Mouse (Mus musculus) kidney, adult 18-20 months (tissue): Measurements from ENCODE around the gene Cdk17.
A peak's percentile ranks its signal among the peaks of the same experiment; 100 is the strongest.

ENCODE experiments used
- DNase-seq: peaks from one replicate; pipeline ENCODE4 v3.0.0; 2021

Gene Cdk17

GRCm38 (mm10) chr10:93171182-93171855 lies 10.6 kb downstream of the Cdk17 start:
- DNase-seq: no peak

DNA sequence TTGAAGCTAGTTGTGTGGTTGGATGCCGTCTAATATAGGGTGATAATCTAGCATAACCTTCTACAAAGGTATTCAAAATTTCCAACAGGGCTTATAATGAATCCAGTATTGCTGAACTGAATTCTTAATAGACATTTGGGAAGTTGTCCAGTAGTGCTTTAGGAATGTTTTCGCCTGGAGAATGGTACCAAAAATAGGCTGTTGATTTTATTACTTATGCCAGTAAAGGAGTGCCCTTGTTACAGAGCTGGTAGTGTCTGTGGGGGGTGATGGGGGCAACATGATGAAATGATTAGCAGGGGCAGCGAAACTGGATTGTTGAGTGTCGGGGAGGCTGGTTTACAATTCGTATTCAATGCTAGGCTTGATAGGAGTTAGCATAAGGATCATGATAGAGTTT lies 16.8 kb downstream of the Cdk17 start:
- no peak for DNase-seq

DNA sequence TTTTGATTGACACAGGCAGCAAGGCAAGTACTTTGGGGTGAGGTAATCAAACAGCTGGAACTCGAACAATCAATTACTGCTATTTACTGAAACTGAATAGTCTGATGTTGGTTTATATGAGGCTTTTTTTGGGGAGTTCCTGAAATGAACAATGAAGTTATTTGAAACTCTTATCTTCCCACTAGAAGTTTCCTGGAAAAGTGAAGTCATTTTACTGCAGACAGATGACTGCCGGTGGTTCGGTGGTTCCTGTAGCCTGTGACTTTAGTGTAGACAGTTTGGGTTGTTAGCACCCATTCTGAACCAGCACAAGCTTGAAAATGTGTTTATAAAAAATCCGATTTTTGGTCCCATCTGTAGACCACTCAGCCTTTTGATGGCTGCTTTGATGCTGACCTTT lies 17.2 kb downstream of the Cdk17 start:
- DNase-seq: no peak

DNA sequence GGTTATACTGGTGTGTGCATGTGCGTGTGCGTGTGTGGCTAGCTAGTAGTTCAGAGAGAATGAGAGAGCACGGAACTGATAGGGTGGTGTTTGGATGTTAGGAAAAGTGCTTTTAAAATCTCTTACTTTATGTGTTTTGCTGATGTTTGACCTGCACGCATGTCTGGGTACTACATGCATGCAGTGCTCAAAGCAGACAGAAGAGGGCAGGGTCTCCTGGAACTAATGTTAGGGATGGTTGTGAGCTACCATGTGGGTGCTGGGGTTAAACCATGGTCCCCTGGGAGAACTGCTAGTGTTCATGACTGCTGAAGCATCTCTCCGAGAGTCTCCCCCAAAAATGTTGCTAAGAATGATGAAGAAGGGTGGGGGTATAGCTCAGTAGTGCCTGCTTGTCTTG lies 18.0 kb downstream of the Cdk17 start:
- no peak for DNase-seq

DNA sequence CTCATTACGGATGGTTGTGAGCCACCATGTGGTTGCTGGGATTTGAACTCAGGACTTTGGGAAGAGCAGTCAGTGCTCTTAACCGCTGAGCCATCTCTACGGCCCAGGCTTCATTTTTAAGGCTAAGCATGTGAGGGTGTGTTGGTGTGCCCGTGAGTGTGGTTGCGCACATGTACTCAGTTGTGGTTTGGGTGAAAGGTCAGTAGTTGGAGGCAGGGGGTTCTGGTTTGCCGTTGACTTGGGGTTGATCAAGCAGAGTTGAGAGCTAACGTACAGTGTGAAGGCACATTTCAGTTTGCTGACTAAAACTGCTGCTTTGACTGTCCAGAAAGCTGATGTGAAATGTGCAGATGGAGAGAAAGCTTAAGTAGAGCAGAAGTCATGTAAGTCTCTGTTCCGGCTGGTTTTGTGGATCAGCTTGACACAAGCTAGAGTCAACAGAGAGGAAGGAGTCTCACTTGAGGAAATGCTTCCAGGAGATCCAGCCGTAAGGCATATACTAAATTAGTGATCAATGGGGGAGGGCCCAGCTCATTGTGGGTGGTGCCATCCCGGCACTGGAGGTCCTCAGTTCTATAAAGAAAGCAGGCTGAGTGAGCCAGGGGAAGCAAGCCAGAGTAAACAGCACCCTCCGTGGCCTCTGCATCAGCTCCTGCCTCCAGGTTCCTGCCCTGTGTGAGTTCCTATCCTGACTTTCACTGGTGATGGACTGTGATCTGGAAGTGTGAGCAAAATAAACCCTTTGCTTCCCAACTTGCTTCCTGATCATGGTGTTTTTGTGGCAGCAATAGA lies 19.2 kb downstream of the Cdk17 start:
- DNase-seq: no peak

- DNase-seq: no peak
Measured at GRCm38 (mm10) chr10:93184351-93184976, 23.8 kb downstream of the Cdk17 start.

- DNase-seq: no peak
Measured at GRCm38 (mm10) chr10:93188440-93188999, 27.8 kb downstream of the Cdk17 start.

- no peak for DNase-seq
Measured at GRCm38 (mm10) chr10:93190475-93191262, 30.0 kb downstream of the Cdk17 start.

DNA sequence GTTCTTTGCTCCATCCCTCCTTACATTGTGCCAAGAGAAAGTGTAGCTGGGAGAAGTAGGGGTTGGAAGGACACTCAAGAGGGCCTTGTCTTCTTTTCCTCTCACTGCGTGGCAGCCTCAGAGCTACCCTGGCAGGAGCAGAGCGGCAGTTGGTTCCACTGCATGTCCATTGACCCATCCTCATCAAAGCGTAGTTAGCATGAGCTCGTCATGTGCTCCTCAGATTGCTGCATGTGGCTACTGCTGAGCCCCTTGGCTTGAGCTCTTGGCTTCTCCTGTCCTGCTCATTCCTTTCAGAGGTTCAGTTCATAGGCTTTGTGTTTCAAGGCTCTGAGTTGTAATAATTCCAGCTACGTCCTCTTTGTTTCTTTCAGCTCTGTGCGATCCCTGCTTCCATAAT lies 36.4 kb downstream of the Cdk17 start:
- DNase-seq: no peak

DNA sequence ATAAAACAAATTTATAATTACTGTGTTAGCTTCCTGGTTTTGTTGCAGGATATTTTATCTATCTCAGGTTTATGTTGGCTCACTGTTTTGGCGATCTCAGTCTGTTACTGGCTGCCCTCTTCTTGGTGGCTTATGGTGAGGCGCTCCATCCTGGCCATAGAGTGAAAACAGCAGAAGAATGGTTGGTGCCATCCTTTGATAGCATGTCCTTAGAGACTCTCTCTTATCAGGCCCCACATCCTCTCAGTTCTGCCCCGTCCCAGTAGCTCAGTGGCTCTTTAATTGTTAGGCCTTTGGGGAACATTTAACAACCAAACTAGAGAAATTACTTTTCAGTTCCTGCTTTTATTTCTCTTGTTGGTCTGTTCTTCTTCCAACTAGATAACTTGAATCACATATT lies 38.3 kb downstream of the Cdk17 start:
- no peak for DNase-seq

GRCm38 (mm10) chr10:93201846-93202458 lies 41.3 kb downstream of the Cdk17 start:
- DNase-seq: no peak

DNA sequence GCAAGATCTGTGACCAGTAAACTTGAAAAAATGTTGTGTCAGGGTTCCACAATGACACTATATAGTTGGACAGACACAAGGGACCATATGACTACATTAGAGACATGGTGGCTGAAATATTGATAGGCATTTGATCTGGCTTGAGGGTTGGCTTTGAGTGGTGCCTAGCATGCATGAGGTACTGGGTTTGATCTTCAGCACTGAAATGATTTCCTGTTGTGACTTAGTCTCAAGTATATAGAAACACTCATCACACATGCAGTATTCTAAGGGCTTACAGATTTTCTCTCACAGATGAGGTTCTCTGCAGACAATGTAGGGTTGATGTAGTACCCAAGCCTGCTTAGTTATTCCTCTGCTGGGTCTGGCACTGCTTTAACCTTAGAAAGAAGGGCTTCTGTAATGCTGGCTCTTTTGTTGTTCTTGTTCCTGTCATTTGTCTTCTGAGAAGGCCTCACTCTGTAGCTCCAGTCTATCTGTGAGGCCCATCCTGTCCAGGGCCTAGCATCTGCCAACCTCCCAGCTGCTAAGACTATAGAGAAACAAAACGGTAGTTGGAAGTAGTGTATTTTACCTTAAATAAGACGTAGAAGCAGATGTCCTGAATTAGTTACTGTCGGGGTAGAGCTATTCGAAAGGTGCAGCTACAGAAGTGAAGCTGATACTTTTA lies 44.7 kb downstream of the Cdk17 start:
- no peak for DNase-seq

GRCm38 (mm10) chr10:93207176-93207575 lies 46.5 kb downstream of the Cdk17 start:
- no peak for DNase-seq

DNA sequence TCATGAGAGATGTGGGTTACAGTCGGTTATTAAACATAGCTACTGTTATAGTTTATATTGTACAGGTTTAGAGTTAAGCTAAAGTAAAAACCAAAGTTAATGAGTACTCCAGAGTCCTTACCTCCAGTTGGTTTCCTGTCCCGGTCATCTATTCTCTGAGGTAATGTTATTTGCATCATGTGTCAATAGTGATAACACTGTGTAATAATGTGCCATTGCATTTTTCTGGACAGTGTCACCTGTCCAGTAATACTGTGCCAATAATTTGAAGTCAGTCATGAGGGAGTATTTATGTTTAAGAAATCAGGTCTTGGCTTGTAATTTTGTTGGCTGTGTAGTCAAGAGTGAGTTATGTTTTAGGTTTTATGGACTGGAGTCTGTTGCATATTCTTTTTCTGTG lies 52.0 kb downstream of the Cdk17 start:
- no peak for DNase-seq

DNA sequence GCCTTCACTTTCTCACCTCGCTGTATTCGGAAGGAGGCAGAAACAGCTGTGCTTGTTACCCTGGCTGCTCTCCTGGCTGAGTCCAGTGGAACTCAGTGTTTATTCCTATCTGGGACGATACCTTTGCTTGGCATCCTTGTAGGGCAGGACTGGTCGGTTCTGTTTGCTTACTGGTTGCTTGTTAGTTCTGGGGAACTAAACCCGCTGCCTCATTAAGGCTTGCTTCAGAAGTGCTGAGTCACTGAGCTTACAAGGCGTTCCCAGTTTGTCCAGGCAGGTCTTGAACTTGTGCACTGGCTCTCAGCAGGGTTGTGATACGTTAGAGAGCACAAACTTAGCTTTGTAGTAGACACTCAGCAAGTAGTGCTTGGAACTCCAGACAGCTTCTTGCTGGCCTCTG lies 52.7 kb downstream of the Cdk17 start:
- DNase-seq: no peak

GRCm38 (mm10) chr10:93214251-93214650 lies 53.6 kb downstream of the Cdk17 start:
- peak; percentile 25 for DNase-seq

DNA sequence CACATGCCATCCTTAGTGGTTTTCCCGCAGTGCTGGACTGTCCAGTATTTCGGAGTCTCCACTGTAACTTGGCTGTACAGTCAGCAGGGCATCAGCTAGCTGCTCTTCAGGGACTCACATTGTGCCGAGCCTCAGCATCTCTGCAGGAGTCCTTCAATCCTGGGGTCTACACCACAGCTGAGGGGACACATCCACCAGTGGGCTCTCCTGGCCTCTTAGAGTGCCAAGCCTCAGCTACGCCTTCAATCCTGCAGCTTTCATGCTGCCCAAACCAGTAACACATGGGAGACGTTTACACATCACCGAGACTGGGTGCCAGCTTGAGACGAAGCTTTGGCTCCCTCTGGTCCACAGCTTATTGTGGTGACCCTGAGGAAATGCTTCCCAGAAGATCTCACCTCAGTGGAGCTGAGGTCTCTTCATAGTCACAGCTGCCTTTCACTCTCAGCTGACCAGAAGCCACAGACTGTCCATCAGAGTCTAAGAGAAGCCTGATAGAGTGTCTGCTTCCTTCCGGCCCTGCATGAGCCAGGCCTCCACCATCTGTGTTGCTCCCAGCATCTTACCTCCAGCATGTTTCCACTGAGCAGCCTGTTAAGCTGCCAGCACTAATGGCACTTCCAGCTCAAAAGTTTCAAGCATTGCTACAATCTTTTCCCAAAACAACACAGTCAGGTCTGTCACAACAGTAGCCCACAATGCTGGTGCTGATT lies 54.5 kb downstream of the Cdk17 start:
- no peak for DNase-seq

DNA sequence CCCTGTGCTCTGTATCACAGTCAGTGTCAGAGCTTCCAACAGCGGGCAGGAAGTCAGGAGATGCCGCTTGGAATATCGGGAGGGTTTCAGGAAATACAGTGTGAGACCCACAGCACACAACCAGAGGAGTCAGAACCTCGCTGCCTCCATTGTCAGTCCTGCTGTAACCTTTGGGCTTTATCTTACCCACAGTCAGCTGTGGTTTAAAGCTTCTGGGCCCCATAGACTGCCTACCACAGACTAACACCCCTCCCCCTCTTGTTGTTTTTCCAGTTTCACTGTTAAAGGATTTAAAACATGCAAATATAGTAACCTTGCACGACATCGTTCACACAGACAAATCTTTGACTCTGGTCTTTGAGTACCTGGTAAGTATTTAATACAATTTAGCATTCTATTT lies 65.1 kb downstream of the Cdk17 start:
- DNase-seq: no peak

GRCm38 (mm10) chr10:93227921-93228320 lies 67.2 kb downstream of the Cdk17 start:
- no peak for DNase-seq

- DNase-seq: no peak
Measured at GRCm38 (mm10) chr10:93228401-93229007, 67.8 kb downstream of the Cdk17 start.

DNA sequence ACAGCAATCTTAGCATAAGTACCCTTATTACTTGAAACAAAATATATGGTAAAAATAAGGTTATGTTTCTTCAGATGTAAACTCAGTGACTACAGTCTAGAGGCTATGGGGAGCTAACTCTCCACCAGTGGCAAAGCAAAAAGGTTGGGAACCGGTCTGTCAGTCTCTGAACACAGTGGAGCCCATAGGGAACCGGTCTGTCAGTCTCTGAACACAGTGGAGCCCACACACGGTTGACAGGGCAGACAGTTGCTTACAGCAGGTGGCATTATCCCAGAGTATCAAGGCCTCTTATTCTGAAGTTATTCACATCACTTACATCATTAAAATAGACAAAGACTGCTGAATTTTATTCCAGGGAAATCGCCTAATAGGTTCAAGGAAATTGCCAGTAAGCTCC lies 70.8 kb downstream of the Cdk17 start:
- DNase-seq: no peak
